Mouse (Mus musculus) testis, adult 2 months (tissue): ENCODE measurements around the gene Tenm4.

ENCODE experiments used
- CTCF ChIP-seq: fragments of 200-500 bp; IDR thresholded peaks from 2 replicates; pipeline ENCODE4 v1.5.1; 2012; ENCODE audit warnings: low read depth, mild to moderate bottlenecking, inconsistent platforms, low read length, moderate library complexity; ENCODE audit not compliant: control insufficient read depth, insufficient read depth, insufficient replicate concordance
- POLR2A ChIP-seq: fragments of 200-500 bp; IDR thresholded peaks from 2 replicates; pipeline ENCODE4 v1.6.1; 2012; ENCODE audit warnings: low read depth, mild to moderate bottlenecking, inconsistent platforms, low read length, moderate library complexity; ENCODE audit not compliant: control insufficient read depth

DNA sequence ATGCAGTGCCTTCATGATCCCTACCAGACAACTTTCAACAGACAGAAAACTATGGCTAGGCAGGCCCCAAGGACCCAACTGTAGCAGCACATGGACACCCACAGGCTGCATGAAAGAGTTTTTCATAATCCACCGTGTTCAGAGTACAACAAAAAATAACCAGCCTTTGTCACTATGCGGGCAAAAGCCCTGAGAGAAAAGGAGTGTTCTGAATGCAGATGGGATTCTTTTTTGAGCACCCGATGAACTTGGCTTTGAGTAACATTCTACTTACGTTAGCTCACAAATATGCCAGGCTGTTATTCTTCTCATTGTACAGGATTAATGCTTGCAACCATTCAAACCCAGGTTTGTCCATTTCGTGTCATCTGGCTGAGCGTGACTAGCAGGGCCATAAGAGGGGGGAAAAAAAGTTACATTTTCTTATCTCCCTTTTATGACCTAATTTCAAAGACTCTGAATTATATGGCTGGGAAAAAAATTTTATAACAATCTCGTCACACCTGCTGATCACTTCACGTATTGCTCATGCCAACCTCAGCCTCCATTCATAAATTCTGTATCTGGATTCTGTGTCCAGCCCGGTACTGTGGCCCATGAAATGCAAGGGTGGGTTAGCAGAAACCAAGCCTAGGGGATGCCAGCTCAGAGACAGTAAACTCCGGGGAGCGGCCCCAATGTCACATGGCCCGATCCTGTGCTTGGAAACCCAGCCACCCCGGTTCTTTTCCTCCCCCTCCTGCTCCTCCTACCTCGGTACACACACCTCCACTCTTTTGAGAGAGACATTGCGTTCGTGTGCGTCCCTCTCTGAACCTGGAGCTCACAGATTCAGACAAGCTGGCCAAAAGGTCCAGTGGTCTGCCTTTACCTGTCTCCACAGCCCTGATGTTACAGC is 732.3 kb downstream of the Tenm4 start:
- TF ChIP-seq CTCF, result no peak
- no peak for TF ChIP-seq POLR2A
